Mouse (Mus musculus): ENCODE data around the gene Ivns1abp.

DNA sequence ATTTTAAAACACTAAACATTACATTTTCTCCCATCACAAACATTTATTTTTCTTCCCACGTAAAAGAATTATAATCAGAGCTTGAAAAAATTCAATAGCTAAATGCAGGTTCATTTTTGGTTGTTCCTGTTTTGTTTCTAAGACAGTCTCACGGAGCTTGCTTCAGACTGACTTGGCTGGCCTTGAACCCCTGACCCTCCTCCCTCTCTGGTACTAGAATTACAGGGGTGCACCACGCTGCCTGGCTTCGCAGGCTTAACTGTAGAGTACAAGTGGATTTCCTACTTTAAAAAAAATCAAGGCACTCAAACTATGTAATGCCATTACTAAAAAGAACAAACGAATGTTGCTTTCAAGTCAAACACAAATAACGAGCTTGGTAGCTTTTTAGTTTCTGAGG is 42.8 kb upstream of the Ivns1abp start:
- TF ChIP-seq GATA1 (IDR thresholded peaks at IDR 0.05; ENCODE audit: borderline replicate concordance, low read length) (no peak), CTCF (IDR thresholded peaks at IDR 0.05; ENCODE audit: low read depth, low read length) (no peak)

All from G1E (cell line).